Mouse (Mus musculus) C2C12 (cell line): ENCODE measurements around the gene Rnf17.

Experiments used
- CEBPB ChIP-seq: IDR thresholded peaks from one replicate; pipeline ENCODE4 v1.6.1; 2011; ENCODE audit warnings: low read depth, mild to moderate bottlenecking, control low read depth, moderate library complexity
- CTCF ChIP-seq: IDR thresholded peaks from one replicate; pipeline ENCODE4 v1.5.1; 2011; ENCODE audit not compliant: control insufficient read depth, insufficient read depth, insufficient read length
- MAX ChIP-seq: IDR thresholded peaks from one replicate; pipeline ENCODE4 v1.6.1; 2011; ENCODE audit warnings: mild to moderate bottlenecking, control low read depth
- MYOD1 ChIP-seq: IDR thresholded peaks from one replicate; pipeline ENCODE4 v1.6.1; 2011; ENCODE audit warnings: low read depth; ENCODE audit not compliant: control insufficient read depth, insufficient read length
- MYOG ChIP-seq: IDR thresholded peaks from one replicate; pipeline ENCODE4 v1.6.1; 2011; ENCODE audit not compliant: control insufficient read depth, insufficient read length; ENCODE audit errors: extremely low read depth
- USF1 ChIP-seq: IDR thresholded peaks from one replicate; pipeline ENCODE4 v1.6.1; 2011; ENCODE audit warnings: low read depth, mild to moderate bottlenecking, control low read depth, moderate library complexity

GRCm38 (mm10) chr14:56390247-56390646 lies 12.1 kb upstream of the Rnf17 start:
- no peak for TF ChIP-seq CTCF
- TF ChIP-seq MYOG, result no peak
- no peak for TF ChIP-seq MYOD1
- TF ChIP-seq USF1, result no peak
- TF ChIP-seq CEBPB, result no peak
- TF ChIP-seq MAX, result no peak
